Mouse (Mus musculus): ENCODE results near the gene Tmem240.
"Not testable (repeated sequence)": the region's sequence is repeated elsewhere in the genome, so short reads cannot be mapped to it uniquely, and the experiment has no call there.

The Tmem240 gene

GRCm38 (mm10) chr4:155734350-155734941, at the start of gene Tmem240:
TSS of gene Tmem240 (plus strand) at chr4:155734800.
- peak; percentile 56 for DNase-seq (ENCODE audit: low read depth, low spot score)

- not testable (repeated sequence) for DNase-seq (ENCODE audit: low read depth, low spot score)
These were observed 46.8 kb upstream of the Tmem240 start for GRCm38 (mm10) chr4:155687764-155688163.

- no peak for DNase-seq (ENCODE audit: low read depth, low spot score)
These were observed 43.8 kb upstream of the Tmem240 start for GRCm38 (mm10) chr4:155690571-155691375.

- no peak for DNase-seq (ENCODE audit: low read depth, low spot score)
These were observed 42.2 kb upstream of the Tmem240 start for GRCm38 (mm10) chr4:155692421-155692820.

GRCm38 (mm10) chr4:155694111-155694481, 40.5 kb upstream of the Tmem240 start, which contains the start of gene Fndc10:
TSS of gene Fndc10 (plus strand) at chr4:155694342.
- no peak for DNase-seq (ENCODE audit: low read depth, low spot score)

GRCm38 (mm10) chr4:155694482-155695401, 39.9 kb upstream of the Tmem240 start:
- DNase-seq (ENCODE audit: low read depth, low spot score) = peak; percentile 50

- DNase-seq (ENCODE audit: low read depth, low spot score) = no peak
These were observed 39.0 kb upstream of the Tmem240 start for GRCm38 (mm10) chr4:155695531-155696062.

- no peak for DNase-seq (ENCODE audit: low read depth, low spot score)
These were observed 38.0 kb upstream of the Tmem240 start for GRCm38 (mm10) chr4:155696261-155697255.

GRCm38 (mm10) chr4:155700425-155700824, 34.2 kb upstream of the Tmem240 start:
- no peak for DNase-seq (ENCODE audit: low read depth, low spot score)

GRCm38 (mm10) chr4:155703425-155703929, 31.1 kb upstream of the Tmem240 start:
- DNase-seq (ENCODE audit: low read depth, low spot score) = no peak

- DNase-seq (ENCODE audit: low read depth, low spot score) = peak; percentile 86
These were observed 29.6 kb upstream of the Tmem240 start, which contains the start of gene Ssu72 for GRCm38 (mm10) chr4:155704721-155705591. TSS of gene Ssu72 (plus strand) at chr4:155704800.

- no peak for DNase-seq (ENCODE audit: low read depth, low spot score)
These were observed 29.0 kb upstream of the Tmem240 start for GRCm38 (mm10) chr4:155705592-155705929.

- no peak for DNase-seq (ENCODE audit: low read depth, low spot score)
These were observed 26.0 kb upstream of the Tmem240 start for GRCm38 (mm10) chr4:155708582-155708981.

- no peak for DNase-seq (ENCODE audit: low read depth, low spot score)
These were observed 25.6 kb upstream of the Tmem240 start for GRCm38 (mm10) chr4:155708988-155709387.

- no peak for DNase-seq (ENCODE audit: low read depth, low spot score)
These were observed 23.9 kb upstream of the Tmem240 start for GRCm38 (mm10) chr4:155710521-155711252.

GRCm38 (mm10) chr4:155721668-155722083, 12.9 kb upstream of the Tmem240 start:
- no peak for DNase-seq (ENCODE audit: low read depth, low spot score)

GRCm38 (mm10) chr4:155727993-155728392, 6.6 kb upstream of the Tmem240 start:
- DNase-seq (ENCODE audit: low read depth, low spot score) = peak; percentile 64

- no peak for DNase-seq (ENCODE audit: low read depth, low spot score)
These were observed 1.3 kb upstream of the Tmem240 start for GRCm38 (mm10) chr4:155733267-155733666.

Data from retina, adult 2 months (tissue).